Mouse (Mus musculus) testis, adult 2 months (tissue): Measurements from ENCODE around the gene Spsb1.

Experiments
- CTCF ChIP-seq: fragments of 200-500 bp; IDR thresholded peaks from 2 replicates; pipeline ENCODE4 v1.5.1; 2012; ENCODE audit warnings: low read depth, mild to moderate bottlenecking, inconsistent platforms, low read length, moderate library complexity; ENCODE audit not compliant: control insufficient read depth, insufficient read depth, insufficient replicate concordance
- POLR2A ChIP-seq: fragments of 200-500 bp; IDR thresholded peaks from 2 replicates; pipeline ENCODE4 v1.6.1; 2012; ENCODE audit warnings: low read depth, mild to moderate bottlenecking, inconsistent platforms, low read length, moderate library complexity; ENCODE audit not compliant: control insufficient read depth

- TF ChIP-seq POLR2A (no peak), CTCF (no peak)
Observed at GRCm38 (mm10) chr4:149955631-149956030, 788 bp upstream of the Spsb1 start.
